Mouse (Mus musculus) thymus, postnatal 10 days (tissue): ENCODE data around the gene Adck2.

Experiments used
- DNase-seq, 2 experiments: peaks; one replicate each; pipeline ENCODE4 v3.0.0; 2021; ENCODE audit warnings: low spot score in 2 of 2

Adck2 gene

GRCm38 (mm10) chr6:39557723-39558261, 15.9 kb upstream of the Adck2 start, which contains the start of gene Dennd2a:
Gene Dennd2a (minus strand): TSS chr6:39557867.
- DNase-seq: peak; percentile 22 to 37

DNA sequence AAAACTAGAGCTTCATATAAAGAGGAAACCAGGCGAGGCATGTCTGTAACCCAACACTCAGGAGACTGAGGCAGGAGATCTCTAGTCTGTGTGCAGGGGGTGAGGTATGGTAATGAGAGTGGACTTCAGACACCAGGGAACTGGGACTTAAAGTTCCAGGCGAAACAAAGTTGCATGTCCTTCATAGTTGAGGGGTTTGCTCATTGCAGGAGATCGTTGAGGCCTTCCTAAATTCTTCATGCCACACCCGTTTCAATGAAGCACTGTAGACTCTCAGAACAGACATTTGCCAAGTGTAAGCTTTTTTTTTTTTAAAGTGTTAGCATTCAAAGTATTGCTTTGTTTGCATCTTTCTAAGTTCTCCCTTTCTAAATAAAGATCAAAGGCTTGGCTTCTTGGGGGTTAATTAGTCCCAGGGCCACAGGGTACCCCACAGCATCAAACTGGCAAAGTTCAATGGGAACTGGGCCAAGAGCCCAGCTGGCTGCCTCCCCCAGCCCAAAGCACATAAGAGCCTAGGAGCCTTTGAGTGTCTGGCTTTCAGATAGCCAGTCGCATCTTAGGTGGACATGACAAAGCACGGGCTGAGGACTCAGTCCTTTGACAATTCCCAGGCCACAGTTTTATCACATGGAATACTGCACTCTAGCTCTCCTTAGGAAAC, 14.3 kb upstream of the Adck2 start:
- no peak for DNase-seq

DNA sequence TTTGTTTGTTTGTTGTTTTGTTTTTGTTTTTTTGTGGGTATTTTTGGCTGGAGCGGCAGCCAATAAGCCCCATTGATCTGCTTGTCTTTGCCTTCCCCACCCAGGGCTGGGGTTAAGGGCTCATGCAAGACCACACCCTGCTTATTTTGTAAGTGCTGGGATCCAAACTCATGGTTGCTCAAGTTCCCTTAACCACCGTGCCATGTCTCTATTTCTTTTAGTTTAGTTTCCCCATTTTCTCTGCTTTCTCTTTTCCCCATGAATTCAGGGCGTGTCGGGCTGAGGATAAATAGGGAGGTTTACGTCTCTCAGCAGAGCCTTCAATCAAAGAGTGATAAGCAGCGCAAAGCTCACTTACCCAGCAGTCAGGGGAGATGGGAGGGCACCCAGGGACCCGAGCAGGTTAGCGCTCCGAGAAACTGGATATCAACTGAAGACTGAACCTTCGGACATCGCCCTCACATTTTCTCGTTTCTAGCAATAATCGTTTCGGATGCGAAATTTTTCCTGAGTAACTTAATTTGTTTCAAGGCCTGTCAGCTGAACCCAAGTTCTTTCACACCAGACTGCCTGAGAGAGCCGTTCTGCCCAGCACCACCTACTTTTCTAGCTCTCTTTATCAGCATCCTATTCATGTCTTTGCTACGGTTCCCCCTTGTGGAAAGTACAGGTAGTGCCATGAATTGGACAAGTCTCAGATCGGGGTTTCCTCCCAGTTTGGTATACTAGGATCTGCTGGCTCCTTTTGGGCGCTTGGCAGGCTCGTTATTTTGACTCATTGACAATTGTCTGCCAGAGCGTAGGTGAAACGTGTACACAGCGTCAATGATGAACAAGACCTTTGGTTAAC, 11.3 kb upstream of the Adck2 start:
- peak; percentile 53 to 73 for DNase-seq

DNA sequence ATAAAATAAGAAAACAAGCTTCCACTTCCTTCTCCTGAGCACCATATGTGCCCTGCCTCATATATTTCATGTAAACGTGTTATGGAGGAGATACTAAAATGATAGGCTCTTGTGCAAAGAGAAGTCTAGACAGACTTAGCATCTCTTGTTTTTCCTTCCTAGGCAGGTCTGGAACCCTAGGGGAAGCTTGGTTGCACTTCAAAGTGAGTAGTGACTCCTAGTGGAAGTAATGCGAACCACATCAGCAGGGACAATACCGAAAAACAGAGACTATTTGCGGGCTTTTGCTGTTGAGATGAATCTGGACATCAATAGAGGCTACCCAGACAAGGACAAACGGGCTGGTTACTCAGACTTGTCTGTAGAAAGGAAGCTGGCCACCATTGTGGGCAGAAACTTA, 6.1 kb upstream of the Adck2 start:
- DNase-seq: peak in 1 of 2 experiments; percentile 36

- no peak for DNase-seq
Measured at GRCm38 (mm10) chr6:39570426-39570825, 3.2 kb upstream of the Adck2 start.

- peak in 1 of 2 experiments; percentile 16 for DNase-seq
Measured at GRCm38 (mm10) chr6:39574555-39574869, 839 bp downstream of the Adck2 start.

DNA sequence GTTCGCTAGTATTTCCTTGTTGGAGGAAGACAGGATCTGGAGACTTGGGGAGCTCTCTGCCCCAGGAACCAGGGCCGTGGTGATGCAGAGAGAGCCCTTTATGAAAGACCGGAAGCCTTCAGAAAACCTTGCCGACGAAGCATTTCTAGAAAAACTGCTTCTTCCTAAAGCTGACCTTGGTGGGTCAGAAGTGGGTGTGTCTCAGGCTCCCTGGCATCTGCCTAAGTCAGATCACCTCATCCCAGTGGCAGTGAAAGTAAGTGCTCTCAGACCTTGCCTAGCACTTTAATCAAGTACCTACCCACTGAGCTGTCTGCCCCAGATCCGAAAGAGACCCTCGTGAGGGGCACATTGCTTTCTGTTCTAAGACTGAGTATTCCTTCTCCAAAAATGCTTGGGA, 1.3 kb downstream of the Adck2 start:
- DNase-seq: no peak

- DNase-seq: no peak
Measured at GRCm38 (mm10) chr6:39579552-39579951, 5.9 kb downstream of the Adck2 start.

GRCm38 (mm10) chr6:39580558-39580957, 6.9 kb downstream of the Adck2 start:
- DNase-seq: no peak

- no peak for DNase-seq
Measured at GRCm38 (mm10) chr6:39581087-39581784, 7.6 kb downstream of the Adck2 start.

GRCm38 (mm10) chr6:39585517-39585916, 11.8 kb downstream of the Adck2 start, which contains the start of gene Gm42420:
Gene Gm42420 (plus strand): TSS chr6:39585753.
- no peak for DNase-seq

DNA sequence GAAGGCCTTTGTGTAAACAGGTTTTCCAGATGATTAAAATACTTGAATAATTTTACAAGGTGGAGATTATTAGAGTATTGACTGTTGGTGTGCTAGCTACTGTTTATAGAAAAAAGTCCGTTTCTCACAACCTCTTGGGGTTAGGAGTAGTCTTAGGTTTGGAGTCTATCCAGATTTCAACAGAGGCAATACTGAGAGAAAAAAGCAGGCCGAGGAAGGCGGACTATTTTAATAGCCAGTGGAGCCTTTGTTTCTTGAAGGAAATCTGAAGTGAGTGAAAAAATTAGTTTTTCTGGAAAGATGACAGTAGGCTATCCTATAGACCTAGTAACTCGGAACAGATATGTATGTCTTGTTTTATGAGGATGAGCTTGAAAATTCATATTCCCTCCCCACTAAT, 17.8 kb downstream of the Adck2 start:
- DNase-seq: no peak

DNA sequence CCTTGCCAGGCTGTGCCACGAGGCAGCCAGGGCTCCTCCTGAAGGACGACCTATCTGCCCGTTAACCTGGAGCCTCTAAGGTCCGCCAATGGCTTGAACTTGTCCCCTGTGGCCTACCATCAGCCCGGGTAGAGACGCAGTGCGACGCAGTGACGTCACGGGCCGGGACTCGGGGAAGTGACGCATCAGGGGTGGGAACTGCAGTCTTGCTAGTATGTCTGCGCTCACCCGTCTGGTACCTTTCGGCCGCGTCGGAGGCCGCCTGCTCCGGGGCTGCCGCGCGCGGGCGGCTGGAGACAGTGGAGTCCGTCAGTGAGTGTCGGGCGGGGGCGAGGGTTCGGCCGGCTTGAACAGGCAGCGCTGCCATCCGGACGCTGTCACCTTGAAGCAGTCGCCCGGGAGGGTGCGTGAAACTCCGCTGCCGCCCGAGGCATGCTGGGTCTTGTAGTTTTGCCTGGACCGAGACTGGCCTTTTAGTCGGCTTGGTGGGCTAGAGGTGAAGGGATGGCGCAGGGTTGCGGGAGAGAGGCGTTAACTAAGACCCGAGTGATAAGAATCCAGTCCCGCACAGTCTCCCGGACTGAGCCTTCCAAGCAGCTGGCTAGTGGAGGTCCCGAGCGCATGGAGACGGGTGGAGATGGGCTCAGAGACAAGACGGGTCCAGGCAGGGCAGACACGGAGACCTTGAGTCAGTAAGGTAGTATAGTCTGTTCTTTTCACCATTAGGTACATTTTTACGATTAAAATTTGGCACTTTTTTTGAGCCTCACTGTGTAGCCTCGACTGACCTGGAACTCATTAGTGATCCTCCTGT, 18.9 kb downstream of the Adck2 start, which contains the start of gene Ndufb2:
Gene Ndufb2 (plus strand): TSS at position 174 of the 814 bp plus-strand sequence.
- peak; percentile 87 for DNase-seq

DNA sequence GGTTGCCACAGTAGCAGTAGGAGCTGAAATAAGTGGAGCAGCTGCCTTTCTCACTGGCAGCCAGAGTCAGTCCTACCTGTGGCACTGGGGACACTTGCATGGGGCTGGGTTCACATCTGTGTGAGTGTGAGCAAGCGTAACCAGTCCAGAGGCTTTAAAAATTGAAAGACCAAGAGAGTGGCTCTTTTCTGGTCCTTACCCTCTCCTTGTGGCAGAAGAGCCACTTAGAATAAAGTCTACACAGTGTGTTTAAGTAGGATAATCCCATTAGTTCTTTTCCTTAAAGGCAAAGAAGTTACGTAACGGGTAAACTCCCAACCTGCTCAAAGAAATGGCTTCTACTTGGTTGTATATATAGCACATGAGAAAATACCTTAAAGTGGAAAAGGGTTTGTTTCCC, 27.2 kb downstream of the Adck2 start:
- DNase-seq: no peak

- DNase-seq: no peak
Measured at GRCm38 (mm10) chr6:39601828-39602227, 28.2 kb downstream of the Adck2 start.

GRCm38 (mm10) chr6:39604565-39604964, 30.9 kb downstream of the Adck2 start:
- no peak for DNase-seq

DNA sequence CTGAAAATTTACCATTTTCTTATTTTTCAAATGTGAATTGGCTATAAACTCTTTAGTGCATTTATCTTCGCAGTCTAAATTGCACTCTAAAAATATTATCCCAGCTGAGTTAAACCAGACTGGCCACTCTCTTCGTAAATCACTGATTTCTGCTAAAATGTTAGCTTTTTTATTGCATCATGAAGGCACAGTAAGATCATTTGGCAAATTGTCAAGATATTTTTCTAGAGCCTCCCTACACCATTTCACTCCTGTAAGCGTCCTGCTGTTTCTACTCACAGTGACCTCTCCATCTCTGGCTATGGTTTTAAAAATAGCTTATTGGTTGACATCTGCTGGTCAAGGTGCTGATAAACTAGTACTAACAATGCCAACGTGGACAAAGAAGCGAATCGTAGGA, 32.4 kb downstream of the Adck2 start:
- DNase-seq: no peak

DNA sequence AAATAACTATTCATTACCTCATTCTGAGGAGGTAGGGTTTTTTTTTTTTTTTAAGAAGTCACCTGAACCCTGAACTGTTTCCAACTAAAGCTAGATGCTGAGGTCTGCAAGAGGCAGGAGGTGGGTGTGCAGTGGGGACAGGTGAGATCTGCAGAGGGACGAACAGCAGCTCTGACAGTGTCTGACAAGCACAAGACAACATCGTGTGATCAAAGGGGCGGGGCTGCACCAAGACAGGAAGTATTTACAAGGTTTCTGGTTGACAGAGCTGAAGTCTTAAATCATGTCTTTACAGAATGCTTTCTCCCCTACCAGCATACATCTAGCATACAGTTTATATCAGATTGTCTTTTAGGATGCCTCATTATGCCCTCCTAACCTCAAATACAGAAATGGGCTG, 33.2 kb downstream of the Adck2 start:
- DNase-seq: peak; percentile 15 to 29

DNA sequence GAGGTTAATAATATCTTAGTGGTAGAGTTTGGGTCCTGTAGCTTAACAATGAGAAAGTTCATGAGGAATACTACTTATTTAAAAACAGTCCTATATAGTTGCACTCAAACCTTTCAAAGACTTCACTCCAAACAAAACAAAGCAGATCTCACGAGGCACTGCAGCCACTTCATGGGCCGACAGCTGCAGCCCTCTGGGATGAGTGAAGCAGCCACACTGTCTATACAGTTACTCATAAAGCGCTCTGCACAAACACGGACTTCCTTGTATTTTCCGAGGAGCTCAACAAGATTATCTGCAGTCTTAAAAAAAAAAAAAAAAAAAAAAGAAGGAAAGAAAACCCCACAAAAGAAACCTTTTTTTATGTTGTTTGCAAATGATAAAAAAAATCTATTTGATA, 33.7 kb downstream of the Adck2 start:
- DNase-seq: no peak

GRCm38 (mm10) chr6:39610207-39610606, 36.5 kb downstream of the Adck2 start:
- DNase-seq: no peak

GRCm38 (mm10) chr6:39611296-39611695, 37.6 kb downstream of the Adck2 start:
- DNase-seq: no peak
